Mouse (Mus musculus) thymus, postnatal 4 days (tissue): ENCODE measurements around the gene Klf2.

Experiments
- DNase-seq: peaks from one replicate; pipeline ENCODE4 v3.0.0; 2021

The Klf2 gene

DNA sequence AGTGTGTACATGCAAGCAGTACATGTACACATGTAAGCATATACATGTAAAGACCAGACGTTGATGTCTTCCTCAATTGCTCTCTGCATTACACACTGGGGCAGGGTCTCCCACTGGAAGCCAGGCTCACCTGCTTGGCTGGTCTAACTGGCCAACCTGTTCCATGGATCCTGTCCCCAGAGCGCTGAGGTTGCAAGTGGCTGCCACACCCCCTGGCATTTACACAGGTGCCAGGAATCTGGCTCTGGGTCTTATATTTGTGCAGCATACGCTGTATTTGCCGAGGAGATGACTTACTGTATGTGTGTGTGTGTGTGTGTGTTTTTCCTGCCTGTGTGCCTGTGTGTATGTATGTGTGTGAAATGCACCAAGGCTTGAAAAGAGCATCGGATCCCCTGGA lies 11.9 kb upstream of the Klf2 start:
- no peak for DNase-seq

DNA sequence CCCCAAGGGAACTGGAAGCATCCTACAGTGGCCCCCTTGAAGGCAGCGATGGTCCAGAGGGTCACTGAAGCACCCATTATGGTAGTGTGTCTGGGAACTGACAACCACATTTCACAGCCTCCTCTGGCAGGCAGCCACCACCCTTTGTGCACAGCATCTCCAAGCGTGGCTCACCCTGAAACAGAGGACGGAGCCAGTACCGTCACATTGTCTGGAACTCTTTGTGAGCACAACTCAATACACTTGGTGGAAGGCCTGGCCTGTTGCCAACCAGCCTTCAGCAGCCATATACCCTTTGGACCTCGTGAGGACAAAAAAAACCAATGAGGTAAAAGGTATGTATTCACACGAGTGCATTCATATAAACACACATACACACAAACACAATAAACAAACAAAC lies 10.6 kb upstream of the Klf2 start:
- no peak for DNase-seq

DNA sequence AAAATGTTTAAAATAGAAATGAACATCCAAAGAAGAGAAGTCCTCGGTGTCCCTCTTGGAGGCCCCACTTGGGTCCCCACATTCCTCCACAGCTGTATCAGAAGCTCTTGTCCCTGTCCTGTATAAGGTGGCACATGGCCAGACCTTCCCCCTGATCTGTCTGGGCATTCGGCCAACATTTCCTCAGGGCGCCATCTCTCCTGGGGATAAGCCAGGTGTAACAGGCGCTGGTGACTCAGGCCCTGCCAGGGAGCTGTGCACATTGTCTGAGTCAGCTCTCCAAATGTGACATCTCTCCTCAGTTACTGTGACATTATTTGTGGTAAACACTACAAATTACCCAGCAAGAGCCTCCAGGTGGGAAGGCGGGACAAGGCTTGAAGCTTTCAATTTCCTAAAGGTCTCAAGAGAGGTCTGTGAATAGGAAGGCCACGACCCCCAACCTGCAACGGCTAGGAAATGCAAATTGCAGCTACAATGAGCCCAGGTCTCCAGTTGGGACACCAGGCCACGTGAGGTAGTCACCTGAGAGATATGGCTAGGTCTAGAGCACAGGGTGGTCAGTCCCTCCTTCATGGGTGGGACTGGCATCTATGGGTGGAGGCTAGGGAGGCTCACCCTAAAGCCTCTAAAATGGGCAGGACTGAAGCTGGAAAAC lies 7.9 kb upstream of the Klf2 start:
- no peak for DNase-seq

DNA sequence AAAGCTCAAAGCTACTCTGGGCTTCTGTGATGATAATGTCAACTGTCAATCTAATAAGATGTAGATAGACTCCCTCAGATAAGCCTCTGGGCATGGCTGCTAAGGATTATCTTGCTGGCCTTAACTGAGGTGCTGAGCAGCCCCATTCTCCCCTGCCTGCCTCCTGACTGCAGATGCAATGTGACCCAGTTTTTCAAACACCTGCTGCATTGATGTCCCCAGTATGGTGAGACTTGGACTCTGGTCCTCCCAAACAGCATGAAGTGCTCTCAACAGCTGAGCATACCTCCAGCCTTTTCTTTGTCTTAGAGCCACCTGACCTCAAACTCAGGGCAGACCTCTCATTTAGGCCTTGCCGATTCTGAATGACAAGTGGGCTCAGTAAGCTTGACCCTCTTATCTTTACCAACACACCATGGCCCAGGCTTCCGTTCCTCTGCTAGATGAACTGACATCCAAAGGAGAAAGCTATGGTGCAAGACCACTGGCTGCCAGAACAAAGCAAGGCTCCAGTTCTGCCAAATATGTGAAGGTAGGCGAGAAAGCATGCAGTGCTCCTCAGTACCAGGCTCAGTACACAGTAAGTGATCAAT lies 5.8 kb upstream of the Klf2 start:
- peak; percentile 54 for DNase-seq

DNA sequence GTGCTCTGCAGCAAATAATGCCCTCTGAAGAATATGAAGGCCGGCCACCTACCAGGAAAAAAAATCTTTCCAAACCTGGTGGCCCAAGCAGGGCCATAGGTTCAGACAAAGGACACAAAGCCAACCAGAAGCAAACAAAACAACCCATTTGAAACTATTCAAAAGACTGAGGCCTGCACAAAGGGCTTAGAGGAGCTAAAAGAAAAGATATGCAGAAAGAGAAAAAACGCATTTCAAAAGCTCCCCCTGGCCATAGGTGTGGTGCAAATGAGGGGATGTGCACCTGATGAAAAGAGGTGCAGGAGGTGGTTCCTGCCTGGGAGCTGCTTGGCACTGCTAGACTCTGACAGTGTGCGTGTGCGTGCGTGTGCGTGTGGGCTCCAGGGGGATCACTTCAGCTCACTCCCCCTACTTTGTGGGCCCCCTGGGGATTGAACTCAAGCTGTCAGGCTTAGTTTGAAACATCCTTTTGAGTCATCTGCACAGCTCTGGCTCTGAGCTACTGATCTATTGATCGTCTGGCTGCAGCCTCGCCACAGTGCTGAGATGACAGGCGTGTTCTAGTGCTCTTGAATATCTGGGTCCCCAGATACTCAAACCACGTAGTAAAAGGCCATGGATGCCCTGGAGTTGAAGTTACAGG lies 2.7 kb upstream of the Klf2 start:
- DNase-seq = no peak

DNA sequence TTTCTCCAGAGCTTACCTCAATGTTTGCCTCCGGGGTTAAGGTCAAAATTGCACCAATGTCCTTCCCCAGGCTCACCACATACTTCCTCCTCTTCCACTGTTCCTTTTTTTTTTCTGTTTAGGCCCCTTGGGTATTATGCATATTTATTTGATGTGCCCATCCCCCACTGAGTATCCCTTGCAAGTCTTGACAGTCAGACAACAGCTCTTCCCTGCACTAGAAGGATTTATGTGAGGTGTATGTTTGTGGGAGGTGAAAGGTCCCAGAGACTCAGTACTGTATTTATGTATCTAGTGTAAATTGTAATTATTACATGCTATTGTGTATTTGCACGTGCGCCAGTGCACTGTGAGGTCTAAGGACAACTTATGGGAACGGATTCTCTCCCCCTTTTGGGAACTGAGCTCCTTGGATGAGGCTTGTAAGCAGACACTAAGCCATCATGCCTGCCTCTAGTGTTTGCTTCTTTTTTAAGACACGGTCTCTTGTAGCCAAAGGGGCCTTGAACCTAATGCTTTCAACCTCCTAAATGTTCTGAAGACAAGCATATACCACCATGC lies 1.0 kb upstream of the Klf2 start:
- no peak for DNase-seq

DNA sequence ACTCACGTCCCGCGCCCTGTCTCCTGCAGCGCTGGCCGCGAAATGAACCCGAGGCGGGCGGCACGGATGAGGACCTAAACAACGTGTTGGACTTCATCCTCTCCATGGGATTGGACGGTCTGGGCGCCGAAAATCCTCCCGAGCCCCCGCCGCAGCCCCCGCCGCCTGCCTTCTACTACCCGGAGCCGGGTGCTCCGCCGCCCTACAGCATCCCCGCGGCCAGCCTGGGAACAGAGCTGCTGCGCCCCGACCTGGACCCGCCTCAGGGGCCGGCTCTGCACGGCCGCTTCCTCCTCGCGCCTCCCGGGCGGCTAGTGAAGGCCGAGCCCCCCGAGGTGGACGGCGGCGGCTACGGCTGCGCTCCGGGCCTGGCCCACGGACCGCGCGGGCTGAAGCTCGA lies 564 bp downstream of the Klf2 start:
- no peak for DNase-seq

DNA sequence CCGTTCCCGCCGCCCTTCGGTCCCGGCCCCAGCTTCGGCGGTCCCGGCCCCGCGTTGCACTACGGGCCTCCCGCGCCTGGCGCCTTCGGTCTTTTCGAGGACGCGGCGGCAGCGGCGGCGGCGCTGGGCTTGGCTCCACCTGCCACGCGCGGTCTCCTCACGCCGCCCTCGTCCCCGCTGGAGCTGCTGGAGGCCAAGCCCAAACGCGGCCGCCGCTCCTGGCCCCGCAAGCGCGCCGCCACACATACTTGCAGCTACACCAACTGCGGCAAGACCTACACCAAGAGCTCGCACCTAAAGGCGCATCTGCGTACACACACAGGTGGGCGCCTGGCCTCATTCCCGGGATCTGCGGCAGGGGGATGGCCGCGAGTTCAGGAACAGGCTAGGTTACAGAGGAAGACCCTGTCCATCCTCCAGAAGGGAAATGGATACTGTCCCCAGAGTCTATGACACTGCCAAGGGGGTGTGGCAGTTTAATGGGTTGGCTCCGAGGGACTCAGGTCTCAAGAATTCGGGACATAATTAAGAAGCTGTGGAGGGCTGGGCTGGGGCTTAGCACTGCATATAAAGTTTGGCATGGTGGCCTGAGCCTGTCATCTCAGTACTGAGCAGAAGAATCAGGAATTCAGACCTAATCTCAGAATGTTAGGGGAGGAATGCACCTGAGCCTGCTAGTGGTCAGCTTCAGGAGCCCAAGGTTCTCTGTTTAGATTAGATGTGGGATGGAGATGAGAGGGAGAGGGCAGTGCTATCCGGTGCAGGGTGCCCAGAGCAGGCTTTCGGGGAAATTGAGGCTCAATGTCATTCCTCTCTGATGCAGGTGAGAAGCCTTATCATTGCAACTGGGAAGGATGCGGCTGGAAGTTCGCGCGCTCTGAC lies 1.3 kb downstream of the Klf2 start:
- DNase-seq = peak; percentile 62

DNA sequence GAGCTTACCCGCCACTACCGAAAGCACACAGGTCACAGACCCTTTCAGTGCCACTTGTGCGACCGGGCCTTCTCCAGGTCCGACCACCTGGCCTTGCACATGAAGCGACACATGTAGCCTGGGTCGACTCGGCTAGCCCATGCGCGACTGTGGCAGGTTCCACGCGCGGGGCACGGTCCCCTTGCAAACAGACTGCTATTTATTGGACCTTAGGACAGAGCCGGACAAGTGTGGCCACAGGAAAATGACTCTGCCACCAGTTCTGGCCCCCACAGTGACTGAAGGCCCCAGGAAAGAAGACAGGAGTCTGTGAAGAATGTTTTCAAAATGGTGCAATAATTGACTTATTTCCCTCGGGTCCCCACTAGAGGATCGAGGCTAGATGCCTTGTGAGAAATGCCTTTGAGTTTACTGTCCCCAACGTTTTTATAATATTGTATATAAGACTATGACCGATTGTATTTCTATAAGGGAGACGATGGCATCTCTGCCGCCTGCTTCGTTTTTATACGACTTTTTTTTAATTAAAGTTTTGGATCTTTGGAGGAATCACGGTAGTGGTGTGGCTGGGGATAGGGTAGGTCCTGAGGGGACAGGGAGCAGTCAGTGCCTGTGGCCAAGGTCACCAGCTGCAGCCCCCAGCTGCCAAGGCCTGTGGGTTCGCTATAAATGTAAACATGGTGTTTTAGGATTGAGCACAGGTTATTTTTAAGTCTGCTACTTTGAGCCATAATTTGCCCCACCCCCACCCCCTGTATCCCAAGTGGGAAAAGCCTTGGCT lies 2.2 kb downstream of the Klf2 start:
- no peak for DNase-seq

DNA sequence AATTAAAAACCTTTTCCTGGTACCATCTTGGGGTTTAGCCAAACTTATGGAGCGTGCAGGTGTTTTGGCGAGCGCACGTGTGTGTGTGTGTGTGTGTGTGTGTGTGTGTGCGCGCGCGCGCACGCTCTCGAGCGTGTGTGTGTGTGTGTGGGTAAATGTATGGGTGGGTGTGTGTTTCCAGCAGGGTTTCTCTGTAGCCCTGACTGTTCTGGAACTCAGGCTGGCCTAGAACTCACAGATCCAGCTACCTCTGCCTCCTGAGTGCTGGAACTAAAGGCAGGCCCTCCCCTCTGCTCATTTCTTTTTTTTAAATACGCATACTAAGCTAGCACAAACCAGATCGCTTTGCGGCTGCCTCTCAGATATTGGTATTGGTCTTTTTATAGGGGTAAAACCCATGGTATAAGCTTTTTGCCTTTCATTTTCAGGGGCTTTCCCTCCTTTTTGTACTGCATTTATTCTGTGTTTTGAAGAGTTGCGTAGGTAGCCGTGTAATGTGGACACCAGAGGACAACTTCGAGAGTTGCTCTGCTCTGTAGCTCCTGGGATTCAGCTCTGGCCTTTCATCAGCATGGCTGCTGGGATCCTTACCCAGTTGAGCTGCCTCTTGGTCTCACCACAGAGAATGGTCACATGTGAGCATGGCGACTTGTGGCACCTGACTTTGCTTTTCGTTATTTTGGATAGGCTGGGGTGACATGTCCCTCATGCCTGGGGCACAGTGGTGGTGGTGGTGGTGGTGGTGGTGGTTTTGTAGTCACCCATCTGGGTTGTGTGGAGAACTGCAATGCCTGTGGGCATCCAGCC lies 3.0 kb downstream of the Klf2 start:
- no peak for DNase-seq

DNA sequence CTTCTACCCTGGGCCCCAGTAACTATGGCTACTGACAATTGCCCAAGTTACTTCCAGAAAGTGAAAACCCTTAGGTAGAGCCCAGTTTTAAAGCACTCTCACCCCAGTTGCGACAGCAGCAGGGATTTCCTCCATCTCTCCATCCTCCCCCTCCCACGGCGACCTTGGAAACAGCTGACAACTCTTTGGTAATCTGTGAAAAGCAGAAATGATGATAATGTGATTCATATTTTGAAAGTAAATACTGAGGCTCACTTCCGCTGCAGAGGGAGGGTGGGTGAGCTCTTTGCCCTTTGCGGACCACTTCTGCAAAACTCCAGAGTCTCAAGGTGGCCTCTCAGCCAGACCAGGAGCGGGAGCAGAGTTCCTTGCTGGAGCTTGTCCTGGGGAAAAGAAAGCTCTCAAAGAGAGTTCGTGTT lies 3.6 kb downstream of the Klf2 start:
- DNase-seq = no peak

DNA sequence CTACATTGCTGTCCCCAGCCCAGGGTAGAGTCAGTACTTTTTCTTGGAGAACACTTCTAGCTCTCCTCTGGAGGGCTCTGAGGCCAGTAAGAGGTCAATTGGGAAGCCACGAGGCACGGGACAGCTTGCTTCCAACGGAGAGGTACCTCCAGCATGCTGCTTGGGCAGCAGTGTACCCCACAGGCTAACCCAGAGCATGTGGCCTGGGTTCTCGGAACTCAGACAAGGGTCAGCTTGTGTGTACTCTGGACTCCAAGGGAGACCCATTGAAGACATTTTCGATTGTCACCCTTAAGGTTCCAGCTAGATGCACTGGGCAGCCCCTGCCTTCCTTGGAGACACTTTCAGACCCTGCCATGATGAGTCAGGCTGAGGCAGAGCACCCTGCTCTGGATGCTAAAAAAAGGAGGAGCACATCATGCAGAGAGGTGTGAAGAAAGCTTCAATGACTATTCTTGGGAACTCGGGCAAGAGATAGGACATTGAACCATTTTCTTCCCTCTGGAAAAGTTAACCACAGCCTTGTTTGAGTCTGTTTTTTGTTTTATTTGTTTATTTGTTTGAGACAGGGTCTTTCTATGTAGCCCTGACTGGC lies 4.4 kb downstream of the Klf2 start:
- no peak for DNase-seq

DNA sequence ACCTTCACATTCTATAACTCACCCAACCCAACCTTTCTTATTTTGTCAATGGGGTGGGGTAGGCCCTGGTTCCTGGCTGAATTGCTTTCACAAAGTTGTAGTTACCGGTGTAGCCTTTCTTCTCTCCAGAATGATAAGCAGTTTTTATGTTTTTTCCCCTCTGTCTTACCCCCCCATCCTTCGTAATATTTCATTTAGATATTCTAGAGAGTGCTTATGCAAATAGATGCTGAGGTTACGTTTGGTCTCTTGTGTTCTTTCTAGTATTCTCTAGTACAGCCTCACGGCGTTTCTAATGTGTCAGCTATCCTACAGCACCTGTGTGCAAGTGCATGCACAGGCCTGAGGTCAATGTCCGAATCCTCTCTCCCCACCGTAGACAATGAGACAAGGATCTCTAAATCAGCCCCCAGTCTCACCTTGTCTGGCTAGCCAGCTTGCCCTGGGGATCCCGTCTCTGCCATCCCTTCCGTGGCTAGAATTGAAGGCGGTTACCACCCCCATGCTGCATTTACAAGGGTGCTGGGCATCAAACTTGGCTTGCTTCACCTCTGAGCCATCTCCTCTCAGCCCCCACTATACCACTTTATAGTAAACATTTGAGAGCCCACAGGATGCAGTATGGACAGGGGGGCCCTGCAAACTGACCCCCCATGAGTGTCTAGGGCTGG lies 5.3 kb downstream of the Klf2 start:
- no peak for DNase-seq

DNA sequence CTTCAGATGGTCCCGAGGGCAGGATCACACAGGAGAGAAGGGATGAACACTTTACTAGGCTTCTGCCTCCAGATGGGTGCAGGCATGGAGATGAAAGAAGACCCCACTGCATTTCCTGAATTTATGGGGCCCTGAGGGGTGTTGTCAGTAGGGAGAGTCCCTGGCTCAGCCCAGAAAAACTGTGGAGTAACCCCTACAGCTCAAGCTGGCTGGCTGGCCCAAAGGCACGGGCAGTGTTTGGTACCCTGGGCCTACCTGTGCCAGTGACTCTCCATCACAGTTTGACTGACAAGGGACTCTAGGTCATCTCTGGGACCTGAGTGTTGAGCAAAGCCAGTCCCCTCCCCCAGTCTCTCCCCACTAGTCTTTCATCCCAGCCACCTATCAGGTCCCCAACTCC lies 5.9 kb downstream of the Klf2 start:
- DNase-seq = no peak

DNA sequence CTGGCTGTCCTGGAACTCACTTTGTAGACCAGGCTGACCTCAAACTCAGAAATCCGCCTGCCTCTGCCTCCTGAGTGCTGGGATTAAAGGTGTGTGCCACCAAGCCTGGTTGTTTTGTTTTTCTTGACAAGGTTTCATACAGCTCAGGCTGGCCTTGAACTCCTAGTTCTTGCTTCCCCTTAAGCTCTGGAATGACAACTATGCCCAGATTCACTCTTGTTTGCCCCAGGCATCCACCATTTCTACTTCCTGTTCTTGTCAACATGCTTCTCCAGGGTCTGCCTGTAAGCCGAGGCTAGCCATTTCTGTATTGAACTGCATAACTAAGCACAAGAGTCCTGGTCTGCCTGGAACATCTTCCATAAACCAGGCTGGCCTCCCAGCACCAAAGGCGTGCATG lies 10.3 kb downstream of the Klf2 start:
- no peak for DNase-seq

DNA sequence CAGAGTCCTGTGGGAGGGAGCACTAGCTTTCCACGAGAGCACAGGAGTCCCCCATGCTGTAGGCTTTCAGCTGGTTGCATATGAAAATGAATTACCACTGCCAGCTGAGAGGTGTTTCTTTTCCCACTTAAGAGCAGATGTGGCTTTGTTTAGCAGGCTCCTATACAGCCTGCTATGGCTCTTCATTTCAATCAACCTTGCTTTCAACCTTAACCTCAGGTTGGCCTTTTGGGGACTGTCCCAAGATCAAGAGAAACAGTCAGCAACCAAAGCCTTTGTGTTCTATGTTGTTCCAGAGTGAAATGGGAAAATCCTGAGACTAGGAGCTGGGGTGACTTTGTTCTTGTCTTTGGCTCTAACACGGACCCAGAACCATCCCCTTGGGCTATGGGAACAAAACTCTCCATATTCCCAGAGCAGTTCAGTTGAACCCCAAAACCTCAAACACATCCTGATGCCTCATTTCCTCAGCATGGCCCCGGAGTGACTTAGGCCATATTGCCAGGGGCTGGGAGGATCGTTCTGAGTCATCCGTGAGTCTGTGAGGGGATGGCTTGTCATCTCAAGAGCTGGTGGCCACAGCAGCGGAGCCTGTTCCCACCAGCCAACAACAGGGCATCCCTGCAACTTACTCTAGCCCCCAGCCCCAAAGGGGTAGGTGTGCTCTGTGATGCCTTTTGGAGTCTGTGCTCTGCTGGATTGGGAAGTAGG lies 12.1 kb downstream of the Klf2 start:
- no peak for DNase-seq

DNA sequence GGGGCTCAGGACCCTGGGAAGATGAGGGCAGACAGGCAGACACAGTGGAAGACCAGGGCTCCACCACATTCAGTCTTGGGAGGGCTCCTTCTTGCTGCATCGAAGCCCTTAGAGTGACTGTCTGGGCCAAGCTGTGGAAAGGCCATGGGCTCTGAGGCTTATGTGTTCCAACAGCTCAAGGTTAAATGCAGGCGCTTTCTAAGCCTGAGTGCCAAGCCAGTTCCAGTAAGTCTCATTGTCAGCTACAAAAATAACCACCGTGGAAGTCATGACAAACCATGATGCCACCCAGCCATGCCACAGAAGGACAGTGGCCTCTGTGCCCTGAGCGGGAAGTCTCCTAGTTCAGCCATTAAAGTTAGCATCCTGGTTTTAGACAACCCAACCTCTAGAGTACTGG lies 12.8 kb downstream of the Klf2 start:
- DNase-seq = no peak

DNA sequence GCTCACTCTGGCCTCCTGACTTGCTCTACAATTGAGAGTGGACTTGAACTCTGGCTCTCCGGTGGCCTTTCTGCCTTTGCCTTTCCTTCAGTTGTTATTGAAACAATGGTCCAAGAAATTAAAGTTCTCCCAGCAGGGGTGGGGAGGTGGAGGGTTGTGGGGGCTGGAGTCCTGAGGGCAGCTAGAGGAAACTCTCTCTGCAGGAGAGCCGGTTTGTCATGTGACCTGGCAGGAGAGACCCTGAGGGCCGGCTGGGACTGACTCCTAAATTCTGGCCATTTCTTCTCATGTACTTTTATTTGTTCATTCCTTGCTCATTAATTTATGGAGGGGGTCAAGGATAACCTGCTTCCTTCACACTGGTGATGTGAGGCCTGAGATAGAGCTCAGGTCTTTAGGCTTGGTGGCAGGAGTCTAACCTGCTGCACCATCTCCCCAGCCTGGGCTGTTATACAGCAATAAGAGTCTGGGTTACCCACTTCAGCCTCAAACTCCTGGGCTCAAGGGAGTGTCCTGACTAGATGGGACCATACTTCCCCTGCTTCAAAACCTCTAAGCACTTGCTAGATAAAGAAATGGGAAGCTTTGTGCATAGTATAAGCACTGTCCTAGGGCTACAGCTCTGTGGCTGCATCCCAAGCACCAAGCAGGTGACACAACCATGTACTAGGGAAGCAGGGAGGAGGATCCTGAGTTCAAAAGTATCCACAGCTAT lies 14.8 kb downstream of the Klf2 start:
- no peak for DNase-seq

DNA sequence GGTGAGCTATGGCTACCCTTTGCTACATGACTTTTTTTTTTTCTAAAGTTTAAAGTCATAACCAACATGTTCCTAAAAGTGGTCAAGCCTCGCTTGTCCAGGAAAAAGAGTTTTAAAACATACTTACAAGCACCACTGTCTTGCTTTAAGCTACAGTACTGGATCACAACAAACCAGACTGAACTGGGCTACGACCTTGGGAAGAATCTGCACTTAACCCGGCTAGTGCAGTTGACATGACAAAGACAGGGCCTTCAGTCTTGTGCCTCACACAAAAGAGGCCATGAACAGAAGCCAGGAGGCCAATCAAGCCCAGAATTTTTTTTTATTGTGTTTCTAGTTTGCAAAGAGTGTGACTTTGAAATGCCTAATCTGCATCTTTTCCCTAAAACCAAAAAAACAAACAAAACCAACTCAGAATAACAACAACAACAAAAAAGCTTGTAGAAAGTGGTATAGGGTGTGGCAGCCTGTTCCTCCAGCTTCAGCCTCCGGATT lies 15.4 kb downstream of the Klf2 start:
- no peak for DNase-seq
